Mouse (Mus musculus): ENCODE measurements around the gene Ezh1.

DNA sequence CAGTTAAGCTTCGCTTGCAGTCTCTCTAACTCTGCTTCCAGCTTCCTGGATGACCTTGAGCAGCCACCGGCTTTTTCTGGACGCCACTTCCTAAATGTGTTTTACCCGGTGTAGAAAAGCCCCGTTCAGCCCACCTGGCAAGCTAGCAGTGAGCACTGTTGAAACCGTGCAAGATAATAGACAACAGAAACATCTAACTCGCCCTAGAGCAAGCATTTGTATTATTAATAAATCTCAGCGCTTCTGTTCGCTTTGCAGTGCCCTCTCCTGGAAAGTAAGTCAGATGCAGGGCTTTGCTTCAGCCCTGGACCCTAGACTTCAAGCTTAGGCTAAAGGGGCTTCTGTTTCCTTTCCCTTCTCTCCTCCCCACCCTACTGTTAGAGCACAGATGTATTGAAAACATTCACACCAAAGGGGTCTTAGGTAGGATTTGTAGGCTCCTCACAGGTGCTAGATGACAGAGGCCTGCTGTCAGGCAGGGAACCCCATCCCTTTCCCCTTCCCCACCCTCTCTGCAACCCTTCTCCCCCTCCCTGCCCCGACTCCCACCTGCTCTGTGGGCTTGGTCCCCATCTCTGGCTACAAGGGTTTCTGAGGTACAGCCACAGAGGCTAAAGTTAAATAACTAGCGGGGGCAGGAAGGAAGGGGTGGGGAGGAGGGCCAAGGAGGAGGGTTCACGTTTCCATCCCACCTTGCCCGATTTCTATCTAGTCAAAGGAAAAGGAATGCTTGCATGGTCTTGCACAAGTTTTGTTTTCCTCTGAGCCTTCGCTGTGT is 51.2 kb downstream of the Ezh1 start, which contains the start of gene Ccr10:
- no peak for TF ChIP-seq CTCF (IDR thresholded peaks at IDR 0.05; ENCODE audit: low read depth, low read length)
- no peak for TF ChIP-seq POLR2AphosphoS5 (IDR thresholded peaks at IDR 0.05; ENCODE audit: insufficient replicate concordance, low read depth, low read length)
- no peak for TF ChIP-seq GATA1 (IDR thresholded peaks at IDR 0.05; ENCODE audit: borderline replicate concordance, low read length)
- TF ChIP-seq TAL1 (conservative IDR thresholded peaks at IDR 0.05; ENCODE audit: low read depth, low read length): no peak

All from G1E (cell line).